Mouse (Mus musculus) heart, embryonic 13.5 days (tissue): Measurements from ENCODE around the gene Gm44805. TPM values are rescaled to one million over a fixed set of nuclear protein-coding genes. Genes with fewer than 3 reads are reported as not detected.
A peak's percentile ranks its signal among the peaks of the same experiment; 100 is the strongest.

Experiments
- ATAC-seq: fragments of 200-750 bp; cut with Nextera tagmentation; 2 replicates; pipeline ENCODE4 v1.8.0; 2017; ENCODE audit warnings: moderate TSS enrichment; ENCODE audit not compliant: insufficient number of reproducible peaks, low FRiP score, low TSS enrichment; ENCODE audit errors: extremely low read depth
- H3K27ac ChIP-seq: fragments of 300-500 bp; sonication (generic); replicated peaks from 2 replicates; pipeline ENCODE4 v1.5.1; 2015; ENCODE audit warnings: moderate library complexity, mild to moderate bottlenecking, inconsistent platforms
- H3K27me3 ChIP-seq: fragments of 300-500 bp; sonication (generic); replicated peaks from 2 replicates; pipeline ENCODE4 v1.6.1; 2015; ENCODE audit warnings: mild to moderate bottlenecking, inconsistent platforms
- H3K36me3 ChIP-seq: fragments of 300-500 bp; sonication (generic); 2 replicates; pipeline ENCODE4 v1.6.1; 2015; ENCODE audit warnings: mild to moderate bottlenecking, inconsistent platforms
- H3K4me1 ChIP-seq: fragments of 300-500 bp; sonication (generic); 2 replicates; pipeline ENCODE4 v1.6.1; 2015; ENCODE audit warnings: inconsistent platforms
- H3K4me2 ChIP-seq: fragments of 300-500 bp; sonication (generic); 2 replicates; pipeline ENCODE4 v1.6.1; 2015; ENCODE audit warnings: inconsistent platforms, mild to moderate bottlenecking, moderate library complexity
- H3K4me3 ChIP-seq: fragments of 300-500 bp; sonication (generic); 2 replicates; pipeline ENCODE4 v1.5.1; 2015; ENCODE audit warnings: moderate library complexity, mild to moderate bottlenecking, inconsistent platforms
- H3K9ac ChIP-seq: fragments of 300-500 bp; sonication (generic); 2 replicates; pipeline ENCODE4 v1.6.1; 2015; ENCODE audit warnings: inconsistent platforms, mild to moderate bottlenecking, moderate library complexity
- H3K9me3 ChIP-seq: fragments of 300-500 bp; sonication (generic); 2 replicates; pipeline ENCODE4 v1.6.1; 2016; ENCODE audit warnings: inconsistent platforms
- WGBS: fragments of 180-500 bp; shearing (Covaris S2); methylation state at CpG from one replicate; pipeline ENCODE4 v1.1.7; 2015; ENCODE audit warnings: mixed read lengths; 5-methylcytosine and 5-hydroxymethylcytosine counted together
- polyA plus RNA-seq: library from polyadenylated mRNA; unstranded; fragments of >200 nt; fragmentation: Nextera tagmentation; extraction: Ambion mirVana; gene quantifications from 2 replicates; pipeline ENCODE4 v1.2.1, GENCODE M21; 2015

Gene Gm44805
- polyA plus RNA-seq, 1 experiment from 2014 or later = not detected

- WGBS = 56% methylated on average over 3 of the region's 3 CpGs
- Histone ChIP-seq H3K9me3 (no peaks in the 10 kb centered on the region), H3K27ac (peak overlapping the region; percentile 93; the same call in 1 of the 2 replicates), H3K36me3 (peaks cover 10% of the 10 kb centered on the region), H3K9ac (peak overlapping the region; percentile 64), H3K4me2 (peak overlapping the region; percentile 93), H3K4me1 (peaks cover 12% of the 10 kb centered on the region), H3K27me3 (no peaks in the 10 kb centered on the region; the same call in 1 of the 2 replicates), H3K4me3 (peak overlapping the region; percentile 84)
- ATAC-seq = no peak
Measured at GRCm38 (mm10) chr7:19627721-19628120, 53.5 kb downstream of the Gm44805 start.

GRCm38 (mm10) chr7:19623433-19623832 is 57.8 kb downstream of the Gm44805 start:
- H3K4me3 ChIP-seq = no peak overlapping the region
- no peaks in the 10 kb centered on the region for H3K36me3 ChIP-seq
- WGBS = 59% methylated on average over 2 of the region's 2 CpGs
- H3K9me3 ChIP-seq = no peaks in the 10 kb centered on the region
- no peak overlapping the region for H3K27ac ChIP-seq
- peaks cover 12% of the 10 kb centered on the region for H3K4me1 ChIP-seq
- H3K27me3 ChIP-seq = peaks cover 21% of the 10 kb centered on the region
- no peak overlapping the region for H3K4me2 ChIP-seq
- ATAC-seq = no peak
- no peak overlapping the region for H3K9ac ChIP-seq

GRCm38 (mm10) chr7:19622241-19622640 is 59.0 kb downstream of the Gm44805 start:
- ATAC-seq = no peak
- Histone ChIP-seq H3K27me3 (peaks cover 21% of the 10 kb centered on the region), H3K4me3 (no peak overlapping the region), H3K9me3 (no peaks in the 10 kb centered on the region), H3K27ac (no peak overlapping the region), H3K9ac (no peak overlapping the region), H3K4me1 (peaks cover 6% of the 10 kb centered on the region), H3K36me3 (no peaks in the 10 kb centered on the region), H3K4me2 (no peak overlapping the region)
- WGBS = 44% methylated on average over 6 of the region's 6 CpGs

Other genes with a start within 250 kb of the Gm44805 start
- gene Mark4, start 222.6 kb downstream of the Gm44805 start, polyA plus RNA-seq = 6.5 and 7.5 TPM in 2 replicates
- 1.1 and 1.2 TPM in 2 replicates for gene Exoc3l2, start 218.1 kb downstream of the Gm44805 start, polyA plus RNA-seq
- gene Bloc1s3, start 173.1 kb downstream of the Gm44805 start, polyA plus RNA-seq = 1.5 TPM in 2 replicates
- 71.4 and 77.4 TPM in 2 replicates for gene Trappc6a, start 173.0 kb downstream of the Gm44805 start, polyA plus RNA-seq
- gene Nkpd1, start 163.6 kb downstream of the Gm44805 start, polyA plus RNA-seq = 0.06 TPM in 1 of 2 replicates, not detected in the other
- gene Ppp1r37, start 118.3 kb downstream of the Gm44805 start, polyA plus RNA-seq = 15.0 and 17.2 TPM in 2 replicates
- gene Zfp296, start 104.1 kb downstream of the Gm44805 start, polyA plus RNA-seq = 0.12 and 0.32 TPM in 2 replicates
- 114 and 134 TPM in 2 replicates for gene Gemin7, start 103.8 kb downstream of the Gm44805 start, polyA plus RNA-seq
- 30.8 and 31.8 TPM in 2 replicates for gene Clasrp, start 76.9 kb downstream of the Gm44805 start, polyA plus RNA-seq
- 5.6 and 6.2 TPM in 2 replicates for gene Relb, start 52.0 kb downstream of the Gm44805 start, polyA plus RNA-seq
- 74.5 and 74.6 TPM in 2 replicates for gene Clptm1, start 16.4 kb downstream of the Gm44805 start, polyA plus RNA-seq
- gene Apoc2, start 3.5 kb downstream of the Gm44805 start, polyA plus RNA-seq = 3.6 and 22.3 TPM in 2 replicates
- gene Apoc4, start 56 bp upstream of the Gm44805 start, polyA plus RNA-seq = 0.84 and 3.7 TPM in 2 replicates
- 8.8 and 13.9 TPM in 2 replicates for gene Apoc1, start 11.2 kb upstream of the Gm44805 start, polyA plus RNA-seq
- gene Apoe, start 17.8 kb upstream of the Gm44805 start, polyA plus RNA-seq = 480 and 561 TPM in 2 replicates
- gene Tomm40, start 34.0 kb upstream of the Gm44805 start, polyA plus RNA-seq = 128 and 146 TPM in 2 replicates
- 89.3 and 89.4 TPM in 2 replicates for gene Nectin2, start 69.1 kb upstream of the Gm44805 start, polyA plus RNA-seq
- 223 and 250 TPM in 2 replicates for gene Bcam, start 89.6 kb upstream of the Gm44805 start, polyA plus RNA-seq
- gene Cblc, start 115.4 kb upstream of the Gm44805 start, polyA plus RNA-seq = 0.59 and 0.68 TPM in 2 replicates
- gene Bcl3, start 141.3 kb upstream of the Gm44805 start, polyA plus RNA-seq = 1.5 and 1.9 TPM in 2 replicates
- gene Gm19345, start 170.6 kb upstream of the Gm44805 start, polyA plus RNA-seq = not detected in 2 replicates
- 0.13 TPM in 1 of 2 replicates, not detected in the other for gene Ceacam16, start 179.9 kb upstream of the Gm44805 start, polyA plus RNA-seq
- not detected in 2 replicates for gene Ceacam19, start 206.5 kb upstream of the Gm44805 start, polyA plus RNA-seq
- gene Pvr, start 239.7 kb upstream of the Gm44805 start, polyA plus RNA-seq = 15.7 TPM in 2 replicates